In genomic region chr3:51275956-51276398, GRCm38 (mm10) we compare ENCODE assay signal across 8 mouse cellular contexts. TPM values are rescaled to one million over a fixed set of nuclear protein-coding genes. Genes with fewer than 3 reads are reported as not detected.
DNase-seq lines count a peak whose midpoint lies in the region; ATAC-seq lines count a peak whose summit lies in the region.

No protein-coding gene starts in this region.

- H3K9ac ChIP-seq in hindbrain, embryonic 15.5 days, result peak overlapping the region; percentile 75

- H3K4me1 ChIP-seq in hindbrain, embryonic 15.5 days (replicated peaks), result peaks cover 23% of the 10 kb centered on the region

- H3K27ac ChIP-seq in hindbrain, embryonic 15.5 days (replicated peaks), result peak overlapping the region; percentile 93

- H3K27me3 ChIP-seq in hindbrain, embryonic 15.5 days, result no peaks in the 10 kb centered on the region

- peak; percentile 98 for ATAC-seq in hindbrain, embryonic 15.5 days (ENCODE audit: low FRiP score, low read depth)

- peak overlapping the region; percentile 72 for H3K4me2 ChIP-seq in hindbrain, embryonic 15.5 days

- H3K4me3 ChIP-seq in hindbrain, embryonic 15.5 days, result peak overlapping the region; percentile 69

- under 1% methylated on average over 31 of the region's 33 CpGs for WGBS in hindbrain, embryonic 15.5 days

- no peaks in the 10 kb centered on the region for H3K36me3 ChIP-seq in hindbrain, embryonic 15.5 days

- H3K9me3 ChIP-seq in hindbrain, embryonic 15.5 days, result no peaks in the 10 kb centered on the region

- peak; percentile 94 for DNase-seq in WW6 (ENCODE audit: low read depth, low spot score)
- peak; percentile 95 to 96 for DNase-seq in cerebellum, postnatal 36 days
- peak; percentile 97 to 98 for DNase-seq in frontal cortex, postnatal 36 days (ENCODE audit: low spot score in 2 of 2)
- DNase-seq in left cerebral cortex, adult 11 months (ENCODE audit: low spot score), result peak; percentile 98
- peak; percentile 98 to 99 for DNase-seq in lung, postnatal 4 days
- peak; percentile 95 for DNase-seq in retina, postnatal 7 days (ENCODE audit: low read depth, low spot score)
- peak; percentile 99 for DNase-seq in urinary bladder, postnatal 14 days (ENCODE audit: low spot score)

RNA-seq across cellular contexts. Expression of gene Noct, which starts 51.7 kb away (rescaled TPM):
- polyA plus RNA-seq in hindbrain, embryonic 15.5 days (2015; fragmentation: Nextera tagmentation; extraction: Ambion mirVana), result 31.1 and 35.6 TPM in 2 replicates

Comparison
In these comparisons a context has a peak if more than half of its experiments do, and no peak if none do; other contexts are left out.
1. Peak in every context shown above with its lines: DNase-seq, ATAC-seq, H3K4me3 ChIP-seq and H3K27ac ChIP-seq.